Mouse (Mus musculus): ENCODE data around the gene Dnajc1. TPM values are rescaled to one million over a fixed set of nuclear protein-coding genes. Genes with fewer than 3 reads are reported as not detected.

Dnajc1 gene
- total RNA-seq (2015) (9.6 and 10.6 TPM in 2 replicates), total RNA-seq (2017) (23.3 and 28.9 TPM in 2 replicates)

DNA sequence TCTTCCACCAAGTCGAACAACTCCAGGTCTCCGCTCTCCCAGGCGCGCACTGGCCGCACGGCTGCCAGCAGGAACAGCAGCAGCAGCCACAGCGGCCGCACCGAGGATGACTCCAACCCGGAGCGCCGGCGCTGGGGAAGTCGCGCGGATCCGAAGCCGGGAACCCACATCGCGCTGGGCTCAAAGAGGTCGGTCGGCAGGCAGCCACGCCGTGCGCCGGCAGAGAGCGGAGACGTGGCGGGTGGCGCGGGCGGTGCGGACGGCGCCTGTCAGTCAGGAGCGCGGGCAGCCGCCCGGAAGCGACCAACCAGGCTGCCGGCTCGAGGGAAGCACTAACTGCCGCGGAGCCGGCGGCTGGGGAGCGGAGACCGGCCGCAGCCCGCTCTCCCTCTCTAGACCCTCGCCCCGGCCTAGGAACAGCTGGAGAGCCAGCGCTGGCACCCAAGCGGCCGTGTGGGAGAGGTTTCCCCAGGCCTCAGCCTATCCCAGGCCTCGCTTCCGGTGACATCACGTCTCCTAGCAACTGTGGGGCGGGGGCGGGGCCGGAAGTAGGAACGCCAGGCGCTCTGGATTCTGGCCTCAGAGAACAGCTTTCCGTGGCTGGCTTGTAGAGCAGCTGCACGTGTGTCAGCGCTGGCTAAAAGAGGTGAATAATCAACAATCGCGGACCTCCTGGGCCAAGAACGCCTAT lies at the start of gene Dnajc1:
Gene Dnajc1 (minus strand): TSS at position 500 of the 691 bp plus-strand sequence.
- ATAC-seq (ENCODE audit: poor library complexity, severe bottlenecking): peak; percentile 97

DNA sequence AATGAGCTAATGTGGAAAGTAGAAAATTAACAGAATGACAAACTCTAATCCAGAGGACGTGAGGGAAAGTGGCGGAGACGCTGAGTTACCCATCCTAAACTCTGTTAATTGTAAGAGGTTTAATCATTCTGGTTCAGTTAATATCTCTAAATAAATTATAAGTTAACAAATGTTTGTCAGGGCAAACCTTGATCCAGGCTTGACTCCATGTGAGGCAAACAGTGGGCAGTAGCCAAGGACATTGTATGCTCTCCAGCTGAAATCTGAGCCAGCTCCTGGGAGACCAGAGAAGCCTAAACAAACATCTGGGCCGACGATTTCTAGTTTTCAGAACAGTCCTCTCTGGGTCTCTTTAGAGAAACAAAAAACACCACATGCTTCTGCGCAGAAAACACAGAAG lies 49.2 kb upstream of the Dnajc1 start:
- ATAC-seq (ENCODE audit: poor library complexity, severe bottlenecking): no peak

DNA sequence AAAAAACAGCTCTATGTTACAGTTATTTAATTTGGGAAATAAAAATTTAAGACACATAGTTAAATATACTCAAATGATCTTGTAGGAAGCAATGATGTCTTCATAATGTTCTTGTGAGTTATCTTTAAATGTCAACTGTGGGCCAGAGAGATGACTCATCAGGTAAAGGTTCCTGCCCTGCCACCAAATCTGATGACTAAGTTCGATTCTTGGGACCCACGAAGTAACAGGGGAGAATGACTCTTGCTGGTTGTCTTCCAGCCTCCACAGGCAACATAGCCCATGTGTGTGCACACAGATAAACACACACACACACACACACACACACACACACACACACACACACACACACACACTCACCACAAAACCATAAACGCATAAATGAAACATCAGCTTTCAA lies 22.6 kb upstream of the Dnajc1 start:
- no peak for ATAC-seq (ENCODE audit: poor library complexity, severe bottlenecking)

DNA sequence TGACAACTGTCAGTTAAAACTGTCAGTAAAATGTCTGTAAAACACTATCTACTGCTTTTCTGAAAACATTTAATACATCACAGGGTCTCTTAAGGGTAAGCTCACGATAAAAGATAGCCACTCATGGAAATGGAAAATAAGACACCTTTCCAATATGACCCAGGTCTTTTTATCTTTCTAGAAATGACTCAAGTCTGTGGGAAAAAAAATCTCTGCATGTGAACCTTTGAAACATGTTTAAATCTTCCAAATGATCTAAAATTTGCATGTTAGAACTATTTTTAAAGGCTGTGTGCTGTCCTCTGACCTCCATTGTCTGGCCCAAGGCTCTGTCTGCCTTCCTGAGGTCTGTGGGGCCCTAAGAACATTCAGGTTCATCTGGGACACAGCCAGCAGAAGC lies 11.0 kb upstream of the Dnajc1 start:
- ATAC-seq (ENCODE audit: poor library complexity, severe bottlenecking): no peak

DNA sequence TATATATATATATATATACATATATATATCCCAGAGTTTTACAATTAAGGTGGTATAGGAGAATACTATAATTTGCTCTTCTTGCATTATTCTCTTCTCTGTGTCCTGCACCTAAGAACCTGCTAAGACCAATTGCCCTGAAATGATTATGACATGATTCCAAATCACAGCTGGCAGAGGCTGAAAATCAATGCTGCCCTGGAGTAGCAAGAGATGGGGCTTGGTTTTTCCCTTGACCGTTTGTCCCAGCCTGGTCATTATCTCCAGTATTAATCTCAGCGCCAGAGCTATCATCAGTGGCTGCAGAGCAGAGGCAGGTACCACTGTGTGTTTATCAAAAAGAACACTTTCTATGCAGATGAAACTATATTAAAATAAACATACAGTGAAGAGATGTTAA lies 9.1 kb upstream of the Dnajc1 start:
- no peak for ATAC-seq (ENCODE audit: poor library complexity, severe bottlenecking)

DNA sequence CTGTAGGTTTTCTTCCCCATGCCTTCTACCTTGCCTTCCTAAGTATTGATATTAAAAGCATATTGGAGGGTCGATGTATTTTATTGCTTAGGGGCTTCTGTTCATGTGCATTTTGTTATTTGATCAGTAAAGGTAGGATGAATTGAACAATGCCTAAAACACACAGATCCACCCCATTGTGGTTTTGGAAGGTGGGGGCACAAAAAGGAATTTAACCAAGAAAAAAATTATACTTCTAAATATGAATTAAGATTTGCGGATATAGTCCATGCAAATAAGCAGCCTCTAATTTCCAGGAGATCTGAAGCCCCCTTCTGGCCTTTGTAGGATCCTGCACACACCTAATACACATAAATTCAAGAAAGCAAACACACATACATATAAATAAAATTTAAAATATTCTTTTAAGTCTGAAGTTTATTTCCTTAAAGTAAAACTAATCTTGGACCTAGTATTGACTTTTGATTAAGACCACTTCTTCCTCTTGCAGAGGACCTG lies 441 bp upstream of the Dnajc1 start:
- ATAC-seq (ENCODE audit: poor library complexity, severe bottlenecking): no peak

DNA sequence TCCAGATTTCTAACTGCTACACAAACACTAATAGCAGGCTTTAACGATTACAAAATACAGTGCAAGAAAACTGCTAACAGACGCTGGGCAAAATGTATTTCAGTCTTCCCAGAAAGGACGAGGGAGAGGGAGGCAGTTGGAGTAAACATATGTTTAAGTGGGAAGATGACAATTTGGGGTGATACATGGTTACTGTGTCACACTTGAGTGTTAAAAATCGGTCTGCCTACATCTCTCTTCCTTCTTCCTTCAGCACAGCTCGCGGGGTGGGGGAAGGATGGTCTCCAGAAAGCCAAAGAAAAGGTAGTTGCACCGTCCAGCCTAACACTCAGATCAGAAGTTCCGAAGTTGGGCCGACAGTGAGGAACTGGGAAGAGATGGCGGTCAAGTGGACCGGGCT lies 769 bp downstream of the Dnajc1 start:
- ATAC-seq (ENCODE audit: poor library complexity, severe bottlenecking): peak; percentile 17

DNA sequence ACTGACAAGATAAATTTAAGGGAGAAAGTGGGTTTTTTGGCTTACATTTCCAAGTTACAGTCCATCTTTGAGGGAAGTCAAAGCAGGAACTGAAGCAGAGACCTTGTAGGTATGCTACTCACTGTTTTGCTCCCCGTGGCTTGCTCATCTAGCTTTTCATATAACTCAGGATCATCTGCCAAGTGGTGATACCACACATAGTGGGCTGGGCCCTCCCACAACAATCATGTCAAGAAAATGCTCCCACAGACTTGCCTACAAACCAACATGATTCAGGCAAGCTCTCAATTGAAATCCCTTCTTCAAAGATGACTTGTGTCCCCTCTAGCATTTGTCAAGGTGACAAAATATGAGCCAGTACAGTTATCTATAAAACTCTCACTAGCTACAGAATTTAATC lies 3.0 kb downstream of the Dnajc1 start:
- ATAC-seq (ENCODE audit: poor library complexity, severe bottlenecking): no peak

DNA sequence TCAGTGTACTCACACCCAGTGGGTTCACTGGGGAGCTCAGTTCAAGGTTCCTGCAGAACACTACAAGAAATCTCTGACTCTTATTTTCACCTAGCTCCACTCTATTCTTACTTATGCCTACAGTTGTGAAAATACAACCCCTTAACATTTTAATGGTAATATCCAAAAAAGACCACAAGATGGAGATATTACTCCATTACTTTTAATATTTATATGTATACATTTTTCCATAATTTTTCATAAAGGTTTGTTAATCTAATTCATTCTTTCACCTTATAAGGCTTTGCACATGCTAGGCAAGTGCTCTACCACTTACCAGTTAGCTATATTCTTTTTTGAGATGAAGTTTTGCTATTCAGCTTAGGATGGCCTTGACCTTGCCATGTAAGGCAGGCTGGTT lies 11.0 kb downstream of the Dnajc1 start:
- ATAC-seq (ENCODE audit: poor library complexity, severe bottlenecking): no peak

DNA sequence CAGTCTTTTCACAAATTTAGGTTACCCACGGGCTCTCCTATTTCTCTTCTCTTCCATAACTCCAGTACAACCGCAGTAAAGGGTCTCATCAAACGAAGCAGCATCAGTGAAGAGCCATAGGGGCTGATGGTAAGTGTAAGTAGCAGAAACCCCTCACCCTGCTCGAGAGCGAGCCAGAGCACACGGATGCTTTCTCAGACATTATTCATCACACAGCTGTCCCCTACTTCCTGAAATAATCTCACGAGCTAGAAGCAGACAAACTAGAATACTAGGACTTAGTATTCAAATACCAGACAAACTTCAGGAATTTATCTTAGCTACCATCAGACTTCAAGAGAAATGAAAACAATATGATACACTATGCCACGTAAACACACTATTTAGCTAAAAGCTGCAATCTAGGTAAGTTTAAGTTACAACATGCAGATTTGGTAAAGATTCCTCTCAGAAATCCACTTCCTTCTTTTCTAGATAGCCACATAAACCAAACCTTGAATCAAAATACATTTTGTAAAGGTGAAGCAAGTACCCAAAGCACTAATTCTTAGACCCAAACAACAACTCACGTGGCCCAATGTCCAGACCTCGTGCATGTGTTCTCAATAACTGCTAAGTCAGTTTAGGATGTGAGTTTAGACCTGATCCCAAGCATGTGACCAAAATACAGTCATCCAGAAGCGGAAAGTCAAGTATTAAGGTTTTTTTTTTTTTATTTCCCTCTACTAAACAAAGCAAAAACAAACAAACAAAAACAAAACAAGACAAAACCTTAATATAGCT lies 20.0 kb downstream of the Dnajc1 start:
- peak; percentile 54 for ATAC-seq (ENCODE audit: poor library complexity, severe bottlenecking)

DNA sequence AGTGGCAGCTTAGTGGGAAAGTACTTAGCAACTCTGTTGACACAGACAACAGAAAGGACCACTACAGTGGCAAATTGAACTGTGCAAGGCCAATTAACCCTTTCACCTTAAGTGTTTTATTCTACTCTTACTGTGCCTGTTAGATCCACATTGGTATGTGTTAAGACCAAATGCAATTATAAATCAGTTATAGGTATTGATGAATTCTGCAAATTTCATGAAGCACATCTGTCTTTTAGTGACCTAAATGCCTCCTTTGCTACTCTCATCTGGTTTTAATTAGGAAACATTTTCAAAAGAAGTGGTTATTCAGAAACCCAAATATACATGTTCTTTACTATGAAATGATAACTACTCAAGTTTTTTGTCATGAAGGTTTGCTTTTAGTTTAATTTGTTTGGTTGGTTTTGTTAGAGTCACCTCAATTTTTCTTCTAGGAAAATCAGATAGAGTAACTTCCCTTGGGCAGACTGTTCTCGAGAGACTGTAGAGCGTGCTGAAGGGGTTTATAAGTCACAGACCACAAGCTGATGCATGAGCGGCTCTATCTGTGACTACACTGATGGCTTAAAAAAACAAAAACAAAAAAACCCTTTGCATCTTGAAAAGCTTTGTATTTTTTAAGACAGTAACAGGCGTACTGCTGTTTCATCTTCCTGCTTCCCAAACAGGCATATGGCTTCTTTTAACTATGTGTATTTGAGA lies 21.7 kb downstream of the Dnajc1 start:
- ATAC-seq (ENCODE audit: poor library complexity, severe bottlenecking): no peak

DNA sequence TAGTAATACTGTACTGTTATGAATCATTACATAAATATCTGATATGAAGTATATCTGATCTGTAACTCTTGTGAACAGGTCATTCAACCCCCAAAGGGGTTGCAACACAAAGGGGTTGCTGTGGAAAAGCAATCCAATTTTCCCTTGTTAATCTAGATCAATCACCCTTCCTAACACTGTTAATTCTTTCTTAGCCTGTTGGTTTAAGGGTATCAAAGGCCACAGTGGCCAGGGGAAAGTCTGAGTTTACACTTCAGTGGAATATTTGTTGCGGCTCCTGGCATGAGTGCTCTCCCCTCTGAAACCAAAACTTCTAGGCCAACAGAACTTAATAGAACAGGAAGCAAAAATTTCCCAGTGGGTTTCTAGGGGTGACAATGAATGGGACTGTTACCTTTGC lies 28.2 kb downstream of the Dnajc1 start:
- no peak for ATAC-seq (ENCODE audit: poor library complexity, severe bottlenecking)

DNA sequence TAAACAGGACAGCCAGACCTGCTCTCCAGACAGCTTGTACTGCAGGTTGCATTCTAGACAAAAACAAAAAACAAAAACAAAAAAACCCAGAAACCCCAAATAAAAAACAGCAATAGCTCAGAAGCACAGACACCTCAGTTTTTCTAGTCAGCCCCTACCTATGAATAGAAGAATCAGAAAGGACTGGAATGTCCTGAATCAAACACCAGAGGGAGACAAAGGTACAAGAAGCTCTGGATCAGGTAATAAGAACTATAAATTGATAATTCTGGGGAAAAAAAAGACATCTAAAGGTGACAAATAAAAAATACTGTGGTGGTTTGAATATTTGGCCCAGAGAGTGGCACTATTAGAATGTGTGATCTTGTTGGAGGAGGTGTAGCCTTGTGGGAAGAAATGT lies 37.3 kb downstream of the Dnajc1 start:
- no peak for ATAC-seq (ENCODE audit: poor library complexity, severe bottlenecking)

DNA sequence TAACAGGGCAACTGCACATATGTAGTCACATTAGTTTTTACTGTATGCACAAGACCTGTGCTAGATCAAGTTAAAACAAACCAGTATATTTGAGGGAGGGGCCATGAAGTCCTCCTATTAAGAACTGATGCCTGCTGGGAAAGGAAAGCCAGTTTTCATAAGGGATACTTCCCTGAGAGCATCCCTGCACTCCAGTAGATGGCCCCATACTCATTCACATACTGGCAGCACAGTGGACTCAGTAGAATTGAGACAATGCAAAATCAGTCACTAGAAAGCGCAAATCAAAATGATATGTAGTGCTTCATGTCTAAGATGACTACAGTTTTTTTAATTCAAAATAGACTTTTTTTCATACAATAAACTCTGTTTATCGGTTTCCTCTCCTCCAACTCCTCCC lies 40.0 kb downstream of the Dnajc1 start:
- no peak for ATAC-seq (ENCODE audit: poor library complexity, severe bottlenecking)

DNA sequence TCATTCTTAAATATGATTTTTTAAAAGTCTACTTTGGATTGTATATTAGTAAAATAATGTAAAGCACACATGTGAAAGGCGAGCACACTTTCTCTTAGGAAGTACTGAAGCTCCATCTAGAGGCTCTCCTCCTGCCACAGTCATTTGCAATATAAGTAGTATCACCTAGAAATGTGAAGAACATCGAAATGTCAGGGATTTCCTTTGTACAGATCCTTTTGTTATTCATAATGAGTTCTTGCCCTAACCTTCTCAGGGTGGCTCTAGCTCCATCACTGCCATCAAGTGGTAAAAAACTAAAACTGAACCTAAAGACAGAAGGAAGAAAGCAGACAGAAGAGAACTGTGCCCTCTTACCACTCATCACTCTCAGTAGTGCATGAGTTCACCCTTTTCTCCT lies 49.2 kb downstream of the Dnajc1 start:
- no peak for ATAC-seq (ENCODE audit: poor library complexity, severe bottlenecking)

DNA sequence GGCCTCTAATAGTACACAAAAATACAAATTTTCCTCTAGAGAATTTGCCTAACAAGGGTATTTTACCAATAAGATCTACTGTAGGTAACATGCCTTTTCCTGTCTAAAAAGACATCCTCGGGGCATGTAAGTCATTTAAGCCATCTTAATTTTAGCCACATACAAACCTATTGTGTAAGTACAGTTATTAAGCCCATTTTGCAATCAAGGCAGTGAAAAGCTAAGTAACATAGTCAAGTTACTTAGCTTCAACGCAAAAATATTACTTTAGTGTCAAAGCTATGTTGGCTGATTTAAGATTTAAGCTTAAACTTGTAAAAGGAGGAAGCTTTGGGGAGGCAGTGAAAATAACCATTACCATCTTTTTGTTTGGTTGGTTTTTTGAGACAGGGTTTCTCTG lies 74.0 kb downstream of the Dnajc1 start:
- ATAC-seq (ENCODE audit: poor library complexity, severe bottlenecking): no peak

DNA sequence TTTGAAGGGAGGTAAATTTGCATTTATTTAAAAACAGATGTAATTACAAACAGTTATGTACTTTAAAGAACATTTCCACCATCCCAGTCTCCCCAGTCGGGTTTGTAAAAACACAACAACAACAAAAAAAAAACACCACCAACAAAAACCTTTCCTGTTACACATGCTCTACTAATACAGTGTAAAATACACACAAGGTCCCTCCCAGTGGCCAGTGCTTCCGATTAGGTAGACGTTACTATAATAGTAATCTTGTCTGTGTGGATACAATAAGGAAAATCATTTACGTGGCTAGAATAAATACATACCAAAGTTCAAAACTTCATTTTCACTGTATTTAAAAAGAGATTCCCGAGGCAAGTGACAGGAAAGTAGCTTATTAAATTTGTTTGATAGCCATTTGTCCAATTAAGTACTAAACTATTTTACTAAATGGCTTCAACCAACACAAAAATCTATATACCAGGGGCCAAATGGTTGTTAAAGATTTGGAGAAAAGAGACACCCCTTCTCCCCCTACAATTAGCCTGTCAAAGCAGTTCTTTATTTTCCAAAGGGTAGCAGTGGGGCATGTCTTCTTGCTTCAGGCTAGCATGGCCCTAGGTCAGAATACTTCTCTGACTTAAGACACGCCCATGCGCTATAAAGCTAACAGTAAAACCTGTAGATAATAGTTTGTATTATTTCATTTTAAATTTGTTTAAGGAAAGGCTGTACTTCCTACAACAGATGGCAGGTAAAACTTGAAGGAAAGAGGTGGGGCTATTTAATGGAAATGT lies 74.9 kb downstream of the Dnajc1 start:
- no peak for ATAC-seq (ENCODE audit: poor library complexity, severe bottlenecking)

DNA sequence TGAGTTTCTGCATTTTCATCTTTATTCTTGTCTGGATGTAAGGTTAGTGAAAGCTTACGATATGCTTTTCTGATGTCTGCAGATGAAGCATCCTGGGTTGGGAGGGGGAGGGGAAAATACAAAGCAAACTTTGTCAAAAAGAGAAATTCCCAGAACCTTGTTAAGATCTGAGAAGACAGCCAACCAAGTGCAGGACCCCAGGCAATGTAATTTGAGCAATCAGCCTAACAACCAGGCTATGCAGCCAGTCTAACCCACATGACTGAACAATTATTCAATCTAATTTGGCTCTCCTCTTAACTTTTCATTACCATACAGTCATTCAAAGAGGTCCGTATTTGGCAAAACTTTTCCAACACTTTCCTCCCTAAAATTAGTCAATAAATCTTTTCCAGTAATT lies 75.7 kb downstream of the Dnajc1 start:
- no peak for ATAC-seq (ENCODE audit: poor library complexity, severe bottlenecking)

DNA sequence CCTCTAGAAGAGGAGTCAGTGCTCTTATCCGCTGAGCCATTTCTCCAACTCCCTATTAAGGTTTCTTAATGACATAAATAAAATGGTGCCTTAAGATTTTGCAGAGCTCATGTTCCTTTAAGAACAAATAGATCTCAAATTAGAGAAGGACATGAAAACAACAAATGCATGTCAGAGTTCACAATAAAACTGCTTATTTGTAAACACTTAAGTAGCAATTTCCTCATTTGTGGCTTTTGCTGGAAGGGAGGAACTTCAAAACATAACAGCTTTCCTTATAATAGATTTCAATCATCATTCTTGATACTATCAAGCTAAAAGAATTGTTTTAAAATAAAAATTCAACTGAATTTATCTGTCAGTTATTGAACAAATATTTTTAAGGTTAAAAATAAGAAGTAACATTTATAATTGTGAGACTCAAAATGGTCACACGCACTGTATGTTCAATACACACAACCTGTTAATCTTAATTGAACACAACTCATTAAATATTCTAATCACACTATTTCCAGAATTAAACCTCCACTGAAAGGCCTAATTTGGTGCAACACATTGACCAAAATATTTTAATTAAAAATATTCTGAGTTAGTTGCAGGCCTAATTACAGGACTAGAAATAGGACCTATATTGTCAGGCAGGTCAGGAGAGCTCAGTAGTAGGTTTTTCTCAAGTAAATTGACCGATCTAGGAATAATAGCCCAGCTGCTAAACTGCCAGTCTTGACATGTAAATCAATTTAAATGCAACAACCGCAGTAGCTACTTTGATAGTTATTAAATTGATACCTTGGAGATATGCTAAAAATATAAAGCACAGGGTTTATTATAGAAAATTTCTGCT lies 82.1 kb downstream of the Dnajc1 start:
- ATAC-seq (ENCODE audit: poor library complexity, severe bottlenecking): no peak

Measured in megakaryocyte, adult 5-6 weeks (primary cell).